Mouse (Mus musculus) neural tube, embryonic 13.5 days (tissue): ENCODE measurements at regions not wholly inside any gene's neighbourhood (a gene's known extent, or its start where the extent isn't known, plus 50 kb on each side); places are given as distances from the start of the nearest gene placed in this dataset.

Experiments
- ATAC-seq: fragments of 200-750 bp; cut with Nextera tagmentation; 2 replicates; pipeline ENCODE4 v1.8.0; 2017; ENCODE audit warnings: low read depth, mild to moderate bottlenecking, moderate TSS enrichment, moderate library complexity
- H3K27ac ChIP-seq: fragments of 300-500 bp; sonication (generic); replicated peaks from 2 replicates; pipeline ENCODE4 v1.5.1; 2015; ENCODE audit warnings: moderate library complexity, mild to moderate bottlenecking, inconsistent platforms
- H3K27me3 ChIP-seq: fragments of 300-500 bp; sonication (generic); 2 replicates; pipeline ENCODE4 v1.6.1; 2015; ENCODE audit warnings: mild to moderate bottlenecking, inconsistent platforms
- H3K36me3 ChIP-seq: fragments of 300-500 bp; sonication (generic); 2 replicates; pipeline ENCODE4 v1.6.1; 2015; ENCODE audit warnings: mild to moderate bottlenecking, inconsistent platforms
- H3K4me1 ChIP-seq: fragments of 300-500 bp; sonication (generic); replicated peaks from 2 replicates; pipeline ENCODE4 v1.6.1; 2015; ENCODE audit warnings: inconsistent platforms
- H3K4me2 ChIP-seq: fragments of 300-500 bp; sonication (generic); 2 replicates; pipeline ENCODE4 v1.6.1; 2015; ENCODE audit warnings: inconsistent platforms, mild to moderate bottlenecking, moderate library complexity
- H3K4me3 ChIP-seq: fragments of 300-500 bp; sonication (generic); 2 replicates; pipeline ENCODE4 v1.5.1; 2015; ENCODE audit warnings: mild to moderate bottlenecking, inconsistent platforms
- H3K9ac ChIP-seq: fragments of 300-500 bp; sonication (generic); 2 replicates; pipeline ENCODE4 v1.6.1; 2015; ENCODE audit warnings: moderate library complexity, mild to moderate bottlenecking, inconsistent platforms
- H3K9me3 ChIP-seq: fragments of 300-500 bp; sonication (generic); 2 replicates; pipeline ENCODE4 v1.6.1; 2016; ENCODE audit warnings: inconsistent platforms
- WGBS: fragments of 180-500 bp; shearing (Covaris S2); methylation state at CpG from one replicate; pipeline ENCODE4 v1.1.7; 2015; 5-methylcytosine and 5-hydroxymethylcytosine counted together

DNA sequence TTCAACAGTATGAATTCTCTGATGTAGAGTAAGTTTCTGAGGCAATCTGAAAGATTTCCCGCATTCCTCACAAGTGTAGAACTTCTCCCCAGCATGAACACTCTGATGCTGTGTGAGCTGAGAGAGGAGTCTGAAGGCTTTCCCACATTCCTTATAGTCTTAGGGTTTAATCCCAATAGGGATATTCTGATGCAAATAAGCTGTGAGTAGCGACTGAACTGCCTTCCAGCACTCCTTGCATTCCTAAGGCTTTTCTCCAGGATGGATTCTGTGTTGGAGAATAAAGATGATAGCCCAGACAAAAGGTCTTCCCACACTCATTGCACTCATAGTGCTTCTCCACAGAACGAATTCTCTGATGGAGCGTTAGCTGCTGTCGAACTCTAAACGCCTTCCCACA, 152.6 kb upstream of the Api5 start:
- Histone ChIP-seq H3K4me1 (no peaks in the 10 kb centered on the region), H3K9ac (no peak overlapping the region)
- 73% methylated on average over 6 of the region's 6 CpGs for WGBS

GRCm38 (mm10) chr2:94587255-94587654, 149.3 kb upstream of the Api5 start:
- Histone ChIP-seq H3K9ac (no peak overlapping the region), H3K27ac (no peak overlapping the region), H3K4me3 (no peak overlapping the region), H3K4me2 (no peak overlapping the region), H3K4me1 (no peaks in the 10 kb centered on the region), H3K9me3 (0 out of 2 replicates have a peak, but pooled peaks cover 2% of the 10 kb centered on the region), H3K36me3 (no peaks in the 10 kb centered on the region), H3K27me3 (no peaks in the 10 kb centered on the region)
- no peak for ATAC-seq
- WGBS, result 63% methylated on average over 1 of the region's 1 CpGs

More for the DNA sequence above, 152.6 kb upstream of the Api5 start:
- H3K27ac ChIP-seq, result no peak overlapping the region
- 0 out of 2 replicates have a peak, but pooled peaks cover 2% of the 10 kb centered on the region for H3K9me3 ChIP-seq
- H3K36me3 ChIP-seq, result no peaks in the 10 kb centered on the region
- no peak overlapping the region for H3K4me3 ChIP-seq
- ATAC-seq, result no peak
- H3K4me2 ChIP-seq, result no peak overlapping the region
- no peaks in the 10 kb centered on the region for H3K27me3 ChIP-seq

GRCm38 (mm10) chr2:94571646-94572045, 133.7 kb upstream of the Api5 start:
- Histone ChIP-seq H3K9ac (no peak overlapping the region), H3K36me3 (no peaks in the 10 kb centered on the region), H3K27me3 (no peaks in the 10 kb centered on the region), H3K9me3 (no peaks in the 10 kb centered on the region), H3K4me3 (no peak overlapping the region), H3K27ac (no peak overlapping the region), H3K4me2 (no peak overlapping the region), H3K4me1 (no peaks in the 10 kb centered on the region)
- 68% methylated on average over 3 of the region's 3 CpGs for WGBS
- ATAC-seq, result no peak

DNA sequence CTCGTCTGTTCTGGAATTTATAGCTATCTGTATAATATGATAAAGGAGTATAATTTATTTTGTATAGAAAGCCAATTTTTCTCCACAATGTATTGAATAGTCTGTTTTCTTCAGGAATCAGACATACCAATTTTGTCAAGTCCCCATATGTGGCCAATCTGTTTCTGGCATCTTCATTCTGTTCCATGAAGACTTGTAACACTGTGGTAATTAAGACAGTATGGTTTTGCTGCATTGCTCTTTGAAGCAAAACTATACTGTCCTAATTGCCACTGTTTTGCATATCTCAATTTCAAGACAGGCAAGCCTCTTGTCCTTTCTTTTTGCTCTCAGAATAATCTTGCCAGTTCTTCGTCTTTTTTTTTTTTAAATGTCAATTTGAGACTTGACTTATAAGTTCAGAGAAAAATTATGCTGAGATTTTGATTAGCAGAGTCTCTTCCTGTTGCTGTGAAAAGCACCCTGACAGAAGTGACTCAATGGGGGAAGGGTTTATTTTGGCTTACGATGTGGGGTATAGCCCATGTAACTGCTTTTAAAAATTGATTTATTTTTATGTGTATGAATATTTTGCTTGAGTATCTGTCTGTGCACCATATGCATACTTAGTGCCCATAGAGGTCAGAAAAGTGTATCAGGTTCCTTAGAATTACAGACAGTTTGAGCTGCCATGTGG, 103.4 kb upstream of the Api5 start:
- ATAC-seq, result no peak
- no peaks in the 10 kb centered on the region for H3K36me3 ChIP-seq
- H3K27me3 ChIP-seq, result no peaks in the 10 kb centered on the region
- H3K4me2 ChIP-seq, result no peak overlapping the region
- no peak overlapping the region for H3K9ac ChIP-seq
- no peaks in the 10 kb centered on the region for H3K4me1 ChIP-seq
- WGBS, result 82% methylated on average over 3 of the region's 3 CpGs
- no peak overlapping the region for H3K4me3 ChIP-seq
- no peak overlapping the region for H3K27ac ChIP-seq
- H3K9me3 ChIP-seq, result no peaks in the 10 kb centered on the region

DNA sequence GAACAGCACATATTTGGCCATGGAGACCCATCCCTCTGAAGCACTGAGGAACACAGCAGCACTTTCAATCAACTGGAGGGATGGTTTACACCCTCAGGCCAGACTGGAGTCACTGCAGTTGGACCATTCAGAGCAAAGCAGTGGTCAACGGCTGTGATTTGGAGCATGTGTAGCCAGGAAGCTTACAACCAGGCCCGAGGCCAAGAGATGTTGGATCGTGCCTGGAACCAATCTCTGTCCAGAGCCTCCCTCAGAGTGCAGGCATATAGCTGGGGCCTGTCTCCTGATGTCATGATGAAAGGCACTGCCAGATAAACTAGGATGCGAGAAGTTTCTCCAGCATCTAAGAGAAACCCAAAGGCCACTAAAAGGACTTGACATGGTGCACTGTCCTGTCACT, 98.7 kb upstream of the Api5 start:
- H3K4me1 ChIP-seq, result no peaks in the 10 kb centered on the region

GRCm38 (mm10) chr2:94531175-94531574, 93.2 kb upstream of the Api5 start:
- no peak for ATAC-seq
- Histone ChIP-seq H3K4me2 (no peak overlapping the region), H3K9ac (no peak overlapping the region), H3K27me3 (no peaks in the 10 kb centered on the region), H3K36me3 (no peaks in the 10 kb centered on the region), H3K4me1 (peaks cover 7% of the 10 kb centered on the region; the same call in 1 of the 2 replicates), H3K4me3 (no peak overlapping the region), H3K27ac (peak overlapping the region; percentile 54; the same call in 1 of the 2 replicates), H3K9me3 (no peaks in the 10 kb centered on the region)
- WGBS, result 21% methylated on average over 5 of the region's 5 CpGs

More for the DNA sequence above, 98.7 kb upstream of the Api5 start:
- Histone ChIP-seq H3K27ac (no peak overlapping the region), H3K4me2 (no peak overlapping the region), H3K27me3 (no peaks in the 10 kb centered on the region), H3K9me3 (no peaks in the 10 kb centered on the region), H3K9ac (no peak overlapping the region), H3K4me3 (no peak overlapping the region), H3K36me3 (no peaks in the 10 kb centered on the region)
- 88% methylated on average over 4 of the region's 4 CpGs for WGBS
- no peak for ATAC-seq

GRCm38 (mm10) chr2:94524536-94524935, 86.6 kb upstream of the Api5 start:
- H3K36me3 ChIP-seq, result no peaks in the 10 kb centered on the region
- no peaks in the 10 kb centered on the region for H3K4me1 ChIP-seq
- no peak overlapping the region for H3K27ac ChIP-seq
- no peak overlapping the region for H3K9ac ChIP-seq
- no peak overlapping the region for H3K4me3 ChIP-seq
- ATAC-seq, result no peak
- WGBS, result 35% methylated on average over 6 of the region's 6 CpGs
- no peaks in the 10 kb centered on the region for H3K27me3 ChIP-seq
- no peaks in the 10 kb centered on the region for H3K9me3 ChIP-seq
- H3K4me2 ChIP-seq, result no peak overlapping the region

GRCm38 (mm10) chr2:94516866-94517265, 78.9 kb upstream of the Api5 start:
- H3K9ac ChIP-seq, result no peak overlapping the region
- no peak overlapping the region for H3K4me3 ChIP-seq
- no peaks in the 10 kb centered on the region for H3K9me3 ChIP-seq
- 93% methylated on average over 1 of the region's 1 CpGs for WGBS
- H3K27me3 ChIP-seq, result no peaks in the 10 kb centered on the region
- no peaks in the 10 kb centered on the region for H3K36me3 ChIP-seq
- H3K4me1 ChIP-seq, result no peaks in the 10 kb centered on the region
- ATAC-seq, result no peak
- H3K4me2 ChIP-seq, result no peak overlapping the region
- H3K27ac ChIP-seq, result no peak overlapping the region

- Histone ChIP-seq H3K36me3 (no peaks in the 10 kb centered on the region), H3K4me2 (no peak overlapping the region), H3K27ac (no peak overlapping the region), H3K9ac (no peak overlapping the region), H3K9me3 (no peaks in the 10 kb centered on the region), H3K4me1 (no peaks in the 10 kb centered on the region), H3K4me3 (no peak overlapping the region), H3K27me3 (no peaks in the 10 kb centered on the region)
- WGBS, result 74% methylated on average over 3 of the region's 3 CpGs
- no peak for ATAC-seq
Measured at GRCm38 (mm10) chr2:94512027-94512426, 74.1 kb upstream of the Api5 start.

DNA sequence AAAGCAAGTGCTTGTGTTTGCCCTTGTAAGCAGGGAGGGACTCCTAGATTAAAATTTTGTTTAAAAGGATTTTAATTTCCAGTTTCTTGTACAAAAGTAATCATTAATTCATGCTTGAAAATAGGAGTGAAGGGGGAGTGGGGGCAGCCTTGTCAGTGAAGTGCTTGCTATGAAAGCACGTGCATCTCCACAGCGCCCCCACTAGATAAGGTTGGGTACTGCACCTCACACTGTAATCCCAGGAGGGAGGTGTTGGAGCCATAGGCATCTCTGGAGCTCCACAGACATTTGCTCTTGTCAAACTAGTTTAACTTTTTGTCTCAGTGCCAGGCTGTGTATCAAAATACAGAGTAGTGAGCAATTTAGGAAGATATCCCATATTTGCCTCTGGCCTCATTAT, 62.7 kb upstream of the Api5 start:
- no peaks in the 10 kb centered on the region; the same call in 1 of the 2 replicates for H3K4me1 ChIP-seq
- no peak overlapping the region for H3K27ac ChIP-seq
- H3K4me3 ChIP-seq, result no peak overlapping the region
- H3K9ac ChIP-seq, result no peak overlapping the region
- H3K27me3 ChIP-seq, result no peaks in the 10 kb centered on the region
- no peaks in the 10 kb centered on the region for H3K9me3 ChIP-seq
- no peaks in the 10 kb centered on the region for H3K36me3 ChIP-seq
- H3K4me2 ChIP-seq, result no peak overlapping the region
- no peak for ATAC-seq
- 40% methylated on average over 2 of the region's 2 CpGs for WGBS

DNA sequence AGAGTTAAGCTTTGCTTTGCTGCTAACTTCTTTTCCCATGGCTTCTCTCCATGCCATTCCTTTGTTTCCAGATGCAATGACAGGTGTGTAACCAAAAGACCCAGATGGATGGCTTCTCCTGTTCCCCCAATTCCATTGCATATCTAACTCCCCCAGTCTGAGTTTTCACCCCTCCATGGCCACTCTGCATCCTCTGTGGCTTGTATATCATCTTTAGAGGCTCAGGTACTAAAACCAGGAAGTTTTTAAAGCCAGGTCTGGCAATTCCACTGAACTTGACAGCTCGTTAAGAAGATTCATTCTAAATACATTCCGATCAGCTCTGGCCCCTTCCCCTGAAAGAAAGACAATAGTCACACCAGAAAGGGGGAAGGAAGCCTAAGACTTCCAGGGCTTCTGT, 60.6 kb upstream of the Api5 start:
- no peak overlapping the region for H3K27ac ChIP-seq
- H3K4me1 ChIP-seq, result no peaks in the 10 kb centered on the region; the same call in 1 of the 2 replicates
- no peaks in the 10 kb centered on the region for H3K36me3 ChIP-seq
- 68% methylated on average over 2 of the region's 2 CpGs for WGBS
- no peak overlapping the region for H3K4me3 ChIP-seq
- H3K4me2 ChIP-seq, result no peak overlapping the region
- no peaks in the 10 kb centered on the region for H3K27me3 ChIP-seq
- H3K9ac ChIP-seq, result no peak overlapping the region
- no peak for ATAC-seq
- no peaks in the 10 kb centered on the region for H3K9me3 ChIP-seq
